Mouse (Mus musculus) liver, adult (tissue): ENCODE measurements around the gene Gpr19.

Experiments used
- GATA4 ChIP-seq: IDR thresholded peaks from 2 replicates; pipeline ENCODE4 v1.6.1; 2014; ENCODE audit warnings: mild to moderate bottlenecking, low read length; ENCODE audit not compliant: insufficient replicate concordance

The Gpr19 gene

GRCm38 (mm10) chr6:134877892-134878291 lies 20.5 kb downstream of the Gpr19 start:
- no peak for TF ChIP-seq GATA4

DNA sequence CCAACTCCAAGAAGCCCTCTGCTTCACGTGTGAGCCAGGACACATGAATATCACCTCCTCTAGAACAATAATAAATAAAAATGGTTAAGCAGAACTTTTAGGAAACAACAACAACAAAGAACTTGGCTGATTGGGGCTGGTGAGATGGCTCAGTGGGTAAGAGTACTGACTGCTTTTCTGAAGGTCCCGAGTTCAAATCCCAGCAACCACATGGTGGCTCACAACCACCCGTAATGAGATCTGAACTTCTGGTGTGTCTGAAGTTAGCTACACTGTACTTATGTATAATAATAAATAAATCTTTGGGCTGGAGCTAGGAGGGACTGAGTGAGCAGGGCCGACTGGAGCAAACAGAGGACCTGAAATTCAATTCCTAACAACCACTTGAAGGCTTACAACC lies 21.1 kb downstream of the Gpr19 start:
- TF ChIP-seq GATA4: no peak

- TF ChIP-seq GATA4: no peak
Observed at GRCm38 (mm10) chr6:134876795-134877194, 21.6 kb downstream of the Gpr19 start.

GRCm38 (mm10) chr6:134873018-134873417 lies 25.4 kb downstream of the Gpr19 start:
- no peak for TF ChIP-seq GATA4

GRCm38 (mm10) chr6:134872236-134872635 lies 26.1 kb downstream of the Gpr19 start:
- no peak for TF ChIP-seq GATA4

DNA sequence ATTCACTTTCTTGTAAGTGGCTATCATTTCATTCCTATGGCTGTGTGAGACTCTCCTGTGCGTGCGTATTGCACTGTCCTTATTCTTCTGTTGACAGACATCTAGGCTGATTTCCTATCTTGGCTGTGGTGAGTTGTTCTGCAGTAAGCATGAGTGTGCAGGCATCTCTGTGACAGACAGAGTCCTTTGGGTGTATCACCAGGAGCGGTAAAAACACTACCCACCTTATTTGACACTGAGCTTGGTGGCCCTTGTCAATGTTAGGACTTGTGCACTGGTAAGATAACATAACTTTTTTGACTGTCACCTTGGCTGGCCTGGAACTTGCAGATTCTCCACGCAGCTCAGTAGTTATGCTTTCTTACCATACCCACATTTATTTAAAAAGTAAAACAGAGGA lies 27.5 kb downstream of the Gpr19 start:
- TF ChIP-seq GATA4: no peak

- TF ChIP-seq GATA4: no peak
Observed at GRCm38 (mm10) chr6:134870209-134870742, 28.1 kb downstream of the Gpr19 start.

DNA sequence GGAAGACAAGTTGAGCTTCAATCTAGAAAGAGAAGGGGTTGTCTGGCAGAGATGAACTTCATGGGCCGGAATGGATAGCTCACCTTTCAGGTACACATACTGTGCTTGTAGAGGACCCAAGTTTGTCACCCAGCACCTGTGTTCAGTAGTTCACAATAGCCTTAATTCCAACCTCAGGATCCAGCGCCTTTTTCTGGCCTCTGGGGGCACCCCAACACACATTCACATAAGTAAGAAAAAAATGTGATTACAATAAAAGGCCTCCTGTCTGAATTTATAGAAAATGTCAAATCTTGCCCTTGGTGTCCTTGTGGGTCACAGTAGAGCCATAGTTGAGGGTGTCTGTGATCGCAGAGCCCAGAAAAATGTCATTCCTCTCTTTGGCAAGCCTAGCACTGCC lies 31.1 kb downstream of the Gpr19 start:
- TF ChIP-seq GATA4: no peak

DNA sequence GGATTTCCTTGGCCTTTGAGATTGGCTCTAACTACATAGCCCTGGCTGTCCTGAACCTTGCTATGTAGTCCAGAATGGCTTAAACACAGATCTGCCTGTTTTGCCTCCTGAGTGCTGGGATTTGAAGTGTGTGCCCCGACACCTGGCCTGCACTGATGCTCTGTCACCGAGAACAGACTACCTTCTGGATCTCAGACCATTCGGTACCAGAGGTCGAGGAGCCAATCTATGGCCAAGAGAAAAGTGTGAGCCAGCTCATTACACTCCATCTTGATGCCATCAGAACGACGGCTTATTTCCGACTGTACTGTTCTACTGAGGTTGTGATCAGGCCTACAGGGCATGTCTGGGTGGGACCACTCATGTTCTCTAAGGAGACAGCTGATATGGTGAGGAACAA lies 32.3 kb downstream of the Gpr19 start:
- no peak for TF ChIP-seq GATA4

DNA sequence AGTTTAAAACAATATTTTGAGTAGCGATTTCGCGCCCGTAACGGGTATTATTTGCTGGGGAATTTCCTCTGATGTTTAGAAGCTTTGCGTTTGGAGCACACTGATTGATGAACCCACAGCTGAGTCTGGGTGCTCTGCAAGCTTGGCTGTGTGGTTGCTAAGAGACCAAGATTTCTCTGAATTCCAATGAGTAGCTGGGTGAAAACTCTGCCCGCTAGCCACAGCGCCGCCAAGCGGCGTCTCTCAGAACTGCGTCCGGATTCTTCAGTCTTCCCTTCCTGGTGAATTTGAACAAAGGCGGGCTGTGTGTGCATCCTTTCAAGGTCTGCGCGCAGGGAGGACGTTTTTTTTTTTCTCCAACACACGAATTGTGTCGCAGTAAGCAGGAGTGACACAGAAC lies 35.2 kb downstream of the Gpr19 start:
- TF ChIP-seq GATA4: no peak

- no peak for TF ChIP-seq GATA4
Observed at GRCm38 (mm10) chr6:134862671-134863104, 35.7 kb downstream of the Gpr19 start.

- TF ChIP-seq GATA4: no peak
Observed at GRCm38 (mm10) chr6:134861386-134861785, 37.0 kb downstream of the Gpr19 start.

- TF ChIP-seq GATA4: no peak
Observed at GRCm38 (mm10) chr6:134860275-134860674, 38.1 kb downstream of the Gpr19 start.

- TF ChIP-seq GATA4: no peak
Observed at GRCm38 (mm10) chr6:134859021-134859420, 39.4 kb downstream of the Gpr19 start.

DNA sequence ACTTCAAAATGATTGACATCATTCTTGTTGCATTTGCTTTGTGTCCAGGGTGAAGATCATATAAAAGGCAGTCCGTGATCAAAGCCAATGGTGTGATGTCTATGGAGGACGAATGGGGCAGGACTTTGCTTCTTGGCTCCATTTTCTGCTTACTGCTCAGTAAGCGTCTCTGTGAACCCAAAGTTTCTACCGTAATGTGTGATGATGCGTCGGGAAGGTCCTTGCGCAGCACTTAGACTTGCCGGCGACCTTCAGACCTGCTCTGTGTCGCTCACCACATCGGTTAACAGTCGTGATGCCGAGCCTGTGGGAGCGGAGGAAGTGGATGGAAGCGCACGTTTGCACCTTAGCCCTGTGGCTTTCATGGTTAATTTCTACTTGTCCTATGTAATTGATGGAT lies 42.5 kb downstream of the Gpr19 start:
- no peak for TF ChIP-seq GATA4

DNA sequence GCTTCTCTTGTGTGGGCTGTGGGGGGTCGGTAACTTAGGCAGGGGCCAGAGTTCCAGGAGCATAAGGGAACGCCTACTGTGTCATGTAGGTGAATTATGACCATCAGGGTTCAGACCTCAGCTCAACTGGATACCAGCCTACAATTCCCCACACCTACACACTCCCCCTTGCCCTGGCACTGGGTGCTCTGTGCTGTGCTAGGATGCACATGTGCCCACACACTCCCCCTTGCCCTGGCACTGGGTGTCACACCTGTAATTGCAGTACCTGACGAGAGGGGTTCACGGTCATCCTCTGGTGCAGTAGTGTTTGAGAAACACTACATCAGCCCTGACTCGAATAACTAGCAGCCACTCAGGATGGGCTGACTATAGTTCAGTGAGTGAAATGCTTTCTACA lies 43.6 kb downstream of the Gpr19 start:
- no peak for TF ChIP-seq GATA4

DNA sequence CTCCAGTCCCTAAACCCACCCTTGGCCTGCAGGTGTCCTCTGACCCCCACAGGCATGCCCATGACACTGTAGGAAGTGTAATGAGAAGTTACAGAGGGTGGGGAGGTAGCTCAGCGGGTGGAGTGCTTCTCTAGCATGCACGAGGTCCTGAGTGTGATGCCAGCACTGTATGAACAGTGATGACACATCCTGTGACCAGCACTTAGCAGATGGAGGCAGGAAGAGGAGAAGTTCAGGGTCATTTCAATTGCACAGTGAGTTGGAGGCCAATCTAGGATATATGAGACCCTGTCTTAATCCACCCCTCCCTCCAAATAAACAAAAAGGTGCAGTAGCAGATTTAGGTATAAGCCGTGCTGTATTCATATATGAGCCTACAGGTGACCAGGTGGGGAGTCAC lies 48.4 kb downstream of the Gpr19 start:
- no peak for TF ChIP-seq GATA4

- no peak for TF ChIP-seq GATA4
Observed at GRCm38 (mm10) chr6:134849461-134849860, 48.9 kb downstream of the Gpr19 start.

DNA sequence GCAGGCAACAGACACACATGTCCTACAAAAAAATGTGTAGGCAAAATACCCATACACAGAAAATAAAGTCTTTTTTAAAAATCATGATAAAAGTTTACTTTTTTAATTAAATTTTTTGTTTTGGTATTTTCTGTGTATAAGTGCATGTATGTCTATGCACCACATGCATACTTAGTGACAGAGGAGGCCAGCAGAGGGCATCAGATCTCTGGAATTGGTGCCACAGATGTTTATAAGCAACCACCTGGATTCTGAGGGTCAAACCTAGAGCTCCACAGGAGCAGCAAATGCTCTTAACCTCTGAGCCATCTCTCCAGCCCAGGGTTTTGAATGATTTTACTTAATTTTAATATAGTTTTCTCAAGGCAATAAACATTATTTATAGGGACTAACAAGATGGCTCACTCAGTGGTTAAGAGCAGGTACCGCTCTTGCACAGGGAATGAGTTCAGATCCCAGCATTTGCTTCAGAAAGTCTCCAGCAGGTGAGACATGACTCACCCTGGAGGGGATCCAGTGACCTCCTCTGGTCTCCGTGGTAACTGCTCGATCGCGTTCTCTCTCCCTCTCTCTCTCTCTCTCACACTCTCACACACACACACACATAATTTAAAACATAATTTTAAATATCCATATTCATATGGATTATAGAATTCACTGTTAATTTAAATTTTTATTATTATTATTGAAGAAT lies 50.0 kb downstream of the Gpr19 start:
- TF ChIP-seq GATA4: no peak
